Mouse (Mus musculus) embryonic facial prominence, embryonic 10.5 days (tissue): ENCODE results near the gene Dand5. TPM values are rescaled to one million over a fixed set of nuclear protein-coding genes. Genes with fewer than 3 reads are reported as not detected.

ENCODE experiments used
- DNase-seq: peaks from one replicate; pipeline ENCODE4 v3.0.0-alpha.2; 2017; ENCODE audit warnings: low spot score
- H3K27ac ChIP-seq: fragments of 300-500 bp; sonication (generic); replicated peaks from 2 replicates; pipeline ENCODE4 v1.5.1; 2016; ENCODE audit warnings: mild to moderate bottlenecking
- H3K27me3 ChIP-seq: fragments of 300-500 bp; sonication (generic); replicated peaks from 2 replicates; pipeline ENCODE4 v1.6.1; 2016; ENCODE audit warnings: low read depth, mild to moderate bottlenecking; ENCODE audit not compliant: poor library complexity, severe bottlenecking
- H3K36me3 ChIP-seq: fragments of 300-500 bp; sonication (generic); replicated peaks from 2 replicates; pipeline ENCODE4 v1.6.1; 2016; ENCODE audit warnings: mild to moderate bottlenecking, moderate library complexity
- H3K4me1 ChIP-seq: fragments of 300-500 bp; sonication (generic); 2 replicates; pipeline ENCODE4 v1.6.1; 2016
- H3K4me3 ChIP-seq: fragments of 300-500 bp; sonication (generic); 2 replicates; pipeline ENCODE4 v1.5.1; 2016; ENCODE audit warnings: mild to moderate bottlenecking, moderate library complexity
- H3K9me3 ChIP-seq: fragments of 300-500 bp; sonication (generic); 2 replicates; pipeline ENCODE4 v1.6.1; 2016; ENCODE audit warnings: mild to moderate bottlenecking
- WGBS: fragments of 180-500 bp; shearing (Covaris S2); methylation state at CpG from one replicate; pipeline ENCODE4 v1.1.7; 2016; 5-methylcytosine and 5-hydroxymethylcytosine counted together
- polyA plus RNA-seq: library from polyadenylated mRNA; unstranded; fragments of >200 nt; fragmentation: Nextera tagmentation; extraction: Ambion mirVana; gene quantifications from 2 replicates; pipeline ENCODE4 v1.2.1, GENCODE M21; 2016

The Dand5 gene
- polyA plus RNA-seq, 1 experiment from 2014 or later: 2.8 TPM

GRCm38 (mm10) chr8:84840248-84840999 lies 17.8 kb upstream of the Dand5 start, which contains the start of gene Rad23a:
Gene Rad23a, minus strand, starts transcription at chr8:84840665.
- Histone ChIP-seq H3K4me3 (peak within 1 kb of the TSS; percentile 98), H3K36me3 (peaks cover 85% of the 10 kb centered on the region), H3K27me3 (no peaks in the 10 kb centered on the region), H3K9me3 (no peaks in the 10 kb centered on the region), H3K4me1 (peaks cover 64% of the 10 kb centered on the region), H3K27ac (peak within 1 kb of the TSS; percentile 97)
- DNase-seq: peak; percentile 95
- WGBS: 1% methylated on average over 55 of the region's 55 CpGs

GRCm38 (mm10) chr8:84839875-84840247 lies 17.2 kb upstream of the Dand5 start:
- Histone ChIP-seq H3K4me3 (peak overlapping the region; percentile 98), H3K36me3 (peaks cover 85% of the 10 kb centered on the region)
- WGBS: 5% methylated on average over 7 of the region's 7 CpGs

GRCm38 (mm10) chr8:84839411-84839810 lies 16.8 kb upstream of the Dand5 start:
- peak overlapping the region; percentile 98 for H3K4me3 ChIP-seq
- H3K36me3 ChIP-seq: peaks cover 85% of the 10 kb centered on the region
- WGBS: 98% methylated on average over 2 of the region's 2 CpGs
- H3K27me3 ChIP-seq: no peaks in the 10 kb centered on the region
- no peak for DNase-seq
- no peaks in the 10 kb centered on the region for H3K9me3 ChIP-seq
- H3K4me1 ChIP-seq: peaks cover 54% of the 10 kb centered on the region
- no peak overlapping the region; the same call in 1 of the 2 replicates for H3K27ac ChIP-seq

More at GRCm38 (mm10) chr8:84839875-84840247, 17.2 kb upstream of the Dand5 start:
- DNase-seq: no peak
- H3K27ac ChIP-seq: peak overlapping the region; percentile 97
- no peaks in the 10 kb centered on the region for H3K27me3 ChIP-seq
- no peaks in the 10 kb centered on the region for H3K9me3 ChIP-seq
- H3K4me1 ChIP-seq: peaks cover 59% of the 10 kb centered on the region

- DNase-seq: no peak
- no peaks in the 10 kb centered on the region for H3K27me3 ChIP-seq
- H3K4me1 ChIP-seq: peaks cover 45% of the 10 kb centered on the region
- H3K4me3 ChIP-seq: peak overlapping the region; percentile 23; the same call in 1 of the 2 replicates
- WGBS: 93% methylated on average over 5 of the region's 5 CpGs
- H3K9me3 ChIP-seq: no peaks in the 10 kb centered on the region
- peak overlapping the region; percentile 70; the same call in 1 of the 2 replicates for H3K27ac ChIP-seq
- peaks cover 85% of the 10 kb centered on the region for H3K36me3 ChIP-seq
These were observed 15.9 kb upstream of the Dand5 start for GRCm38 (mm10) chr8:84838513-84838912.

GRCm38 (mm10) chr8:84837912-84838470 lies 15.4 kb upstream of the Dand5 start:
- Histone ChIP-seq H3K36me3 (peaks cover 82% of the 10 kb centered on the region), H3K27me3 (no peaks in the 10 kb centered on the region), H3K4me1 (peaks cover 45% of the 10 kb centered on the region), H3K4me3 (peak overlapping the region; percentile 23), H3K27ac (peak overlapping the region; percentile 70; the same call in 1 of the 2 replicates), H3K9me3 (no peaks in the 10 kb centered on the region)
- no peak for DNase-seq
- WGBS: 82% methylated on average over 15 of the region's 15 CpGs

- WGBS: 52% methylated on average over 8 of the region's 8 CpGs
- no peaks in the 10 kb centered on the region for H3K27me3 ChIP-seq
- peaks cover 76% of the 10 kb centered on the region for H3K36me3 ChIP-seq
- H3K4me3 ChIP-seq: peak overlapping the region; percentile 23
- DNase-seq: peak; percentile 52
- no peaks in the 10 kb centered on the region for H3K9me3 ChIP-seq
- peak overlapping the region; percentile 70 for H3K27ac ChIP-seq
- peaks cover 45% of the 10 kb centered on the region for H3K4me1 ChIP-seq
These were observed 14.7 kb upstream of the Dand5 start for GRCm38 (mm10) chr8:84837149-84837911.

- Histone ChIP-seq H3K4me1 (peaks cover 45% of the 10 kb centered on the region), H3K27me3 (no peaks in the 10 kb centered on the region), H3K9me3 (no peaks in the 10 kb centered on the region), H3K27ac (no peak overlapping the region), H3K36me3 (peaks cover 62% of the 10 kb centered on the region), H3K4me3 (0 out of 2 replicates have a peak overlapping the region, but pooled peaks have one; percentile 6)
- DNase-seq: no peak
- 90% methylated on average over 10 of the region's 10 CpGs for WGBS
These were observed 12.5 kb upstream of the Dand5 start for GRCm38 (mm10) chr8:84834866-84835855.

- H3K27ac ChIP-seq: no peak overlapping the region
- WGBS: 87% methylated on average over 19 of the region's 19 CpGs
- no peaks in the 10 kb centered on the region for H3K9me3 ChIP-seq
- H3K36me3 ChIP-seq: peaks cover 60% of the 10 kb centered on the region
- peaks cover 39% of the 10 kb centered on the region for H3K4me1 ChIP-seq
- H3K4me3 ChIP-seq: 0 out of 2 replicates have a peak overlapping the region, but pooled peaks have one; percentile 6
- H3K27me3 ChIP-seq: no peaks in the 10 kb centered on the region
- DNase-seq: no peak
These were observed 11.6 kb upstream of the Dand5 start for GRCm38 (mm10) chr8:84834002-84834865.

- H3K27me3 ChIP-seq: no peaks in the 10 kb centered on the region
- no peaks in the 10 kb centered on the region for H3K9me3 ChIP-seq
- DNase-seq: no peak
- H3K36me3 ChIP-seq: peaks cover 48% of the 10 kb centered on the region
- peak overlapping the region; percentile 100 for H3K27ac ChIP-seq
- H3K4me1 ChIP-seq: peaks cover 29% of the 10 kb centered on the region
- H3K4me3 ChIP-seq: peak overlapping the region; percentile 99
- 71% methylated on average over 10 of the region's 10 CpGs for WGBS
These were observed 10.4 kb upstream of the Dand5 start for GRCm38 (mm10) chr8:84832759-84833742.

- Histone ChIP-seq H3K4me1 (peaks cover 20% of the 10 kb centered on the region), H3K36me3 (peaks cover 40% of the 10 kb centered on the region), H3K9me3 (no peaks in the 10 kb centered on the region), H3K27me3 (no peaks in the 10 kb centered on the region), H3K4me3 (peak overlapping the region; percentile 99), H3K27ac (peak overlapping the region; percentile 100)
- DNase-seq: peak; percentile 87
- 2% methylated on average over 59 of the region's 59 CpGs for WGBS
These were observed 9.6 kb upstream of the Dand5 start for GRCm38 (mm10) chr8:84832034-84832717.
